Mouse (Mus musculus): ENCODE data around the gene Crybb1.

- TF ChIP-seq EP300 (IDR thresholded peaks at IDR 0.05; ENCODE audit: insufficient read depth, low read depth, low read length) (no peak), CTCF (IDR thresholded peaks at IDR 0.05; ENCODE audit: low read depth, low read length) (no peak), POLR2A (IDR thresholded peaks at IDR 0.05; ENCODE audit: insufficient read depth, low read length) (no peak)
Measured at GRCm38 (mm10) chr5:112215801-112216251, 39.8 kb upstream of the Crybb1 start.
